Mouse (Mus musculus) cerebellum, postnatal 4 days (tissue): ENCODE measurements at regions not wholly inside any gene's neighbourhood (a gene's known extent, or its start where the extent isn't known, plus 50 kb on each side); places are given as distances from the start of the nearest gene placed in this dataset.

Experiments used
- DNase-seq, 2 experiments: peaks; one replicate each; pipeline ENCODE4 v3.0.0; 2022; ENCODE audit warnings: low spot score in 2 of 2, mixed read lengths in 1 of 2

- DNase-seq = no peak
These were observed 125.2 kb upstream of the Tnfaip3 start for GRCm38 (mm10) chr10:19140628-19141027.

GRCm38 (mm10) chr10:19139234-19139633 lies 123.8 kb upstream of the Tnfaip3 start:
- DNase-seq = no peak

GRCm38 (mm10) chr10:19138258-19138657 lies 122.8 kb upstream of the Tnfaip3 start:
- DNase-seq = no peak

GRCm38 (mm10) chr10:19127581-19128291 lies 112.3 kb upstream of the Tnfaip3 start:
- DNase-seq = no peak

- no peak for DNase-seq
These were observed 111.5 kb upstream of the Tnfaip3 start for GRCm38 (mm10) chr10:19126922-19127321.

GRCm38 (mm10) chr10:19126438-19126837 lies 111.0 kb upstream of the Tnfaip3 start:
- no peak for DNase-seq

GRCm38 (mm10) chr10:19123691-19124090 lies 108.2 kb upstream of the Tnfaip3 start:
- DNase-seq = no peak

- DNase-seq = no peak
These were observed 106.8 kb upstream of the Tnfaip3 start for GRCm38 (mm10) chr10:19122221-19122620.

- DNase-seq = no peak
These were observed 104.0 kb upstream of the Tnfaip3 start for GRCm38 (mm10) chr10:19119281-19120049.

GRCm38 (mm10) chr10:19118569-19119280 lies 103.3 kb upstream of the Tnfaip3 start:
- DNase-seq = no peak

- no peak for DNase-seq
These were observed 101.7 kb upstream of the Tnfaip3 start for GRCm38 (mm10) chr10:19117071-19117605.

- DNase-seq = no peak
These were observed 97.0 kb upstream of the Tnfaip3 start for GRCm38 (mm10) chr10:19112459-19112858.

GRCm38 (mm10) chr10:19105231-19105681 lies 89.8 kb upstream of the Tnfaip3 start:
- no peak for DNase-seq

- DNase-seq = no peak
These were observed 89.3 kb upstream of the Tnfaip3 start for GRCm38 (mm10) chr10:19104671-19105203.

- DNase-seq = no peak
These were observed 84.2 kb upstream of the Tnfaip3 start for GRCm38 (mm10) chr10:19099369-19100285.

GRCm38 (mm10) chr10:19094297-19094696 lies 78.8 kb upstream of the Tnfaip3 start:
- DNase-seq = no peak

GRCm38 (mm10) chr10:19093689-19094088 lies 78.2 kb upstream of the Tnfaip3 start:
- DNase-seq = no peak

GRCm38 (mm10) chr10:19091949-19092348 lies 76.5 kb upstream of the Tnfaip3 start:
- DNase-seq = no peak

GRCm38 (mm10) chr10:19091110-19091509 lies 75.7 kb upstream of the Tnfaip3 start:
- no peak for DNase-seq

- DNase-seq = no peak
These were observed 71.5 kb upstream of the Tnfaip3 start for GRCm38 (mm10) chr10:19086995-19087394.

GRCm38 (mm10) chr10:19082136-19082535 lies 66.7 kb upstream of the Tnfaip3 start:
- no peak for DNase-seq
